Mouse (Mus musculus) adrenal gland, adult (tissue): ENCODE measurements at regions not wholly inside any gene's neighbourhood (a gene's known extent, or its start where the extent isn't known, plus 50 kb on each side); places are given as distances from the start of the nearest gene placed in this dataset.

Source experiments
- DNase-seq, 2 experiments: peaks; one replicate each; pipeline ENCODE4 v3.0.0; 2022 to 2023; ENCODE audit warnings: low spot score in 1 of 2; ENCODE audit not compliant: inconsistent age in 2 of 2

- DNase-seq, result no peak
These were observed 74.0 kb downstream of the Rhcg start for GRCm38 (mm10) chr7:79543231-79544071.

GRCm38 (mm10) chr7:79542379-79543015 lies 75.0 kb downstream of the Rhcg start:
- DNase-seq, result no peak

GRCm38 (mm10) chr7:79540246-79540645 lies 74.1 kb upstream of the Polg start:
- DNase-seq, result no peak

GRCm38 (mm10) chr7:79539426-79539825 lies 73.3 kb upstream of the Polg start:
- no peak for DNase-seq

GRCm38 (mm10) chr7:79536157-79536641 lies 70.0 kb upstream of the Polg start:
- peak in 1 of 2 experiments; percentile 18 for DNase-seq

- DNase-seq, result peak; percentile 15 to 65
These were observed 69.3 kb upstream of the Polg start for GRCm38 (mm10) chr7:79535251-79536111.

- no peak for DNase-seq
These were observed 68.7 kb upstream of the Polg start for GRCm38 (mm10) chr7:79534819-79535218.

GRCm38 (mm10) chr7:79534381-79534780 lies 68.2 kb upstream of the Polg start:
- no peak for DNase-seq

- no peak for DNase-seq
These were observed 66.5 kb upstream of the Polg start for GRCm38 (mm10) chr7:79532626-79533140.

GRCm38 (mm10) chr7:79531551-79532356 lies 65.6 kb upstream of the Polg start:
- DNase-seq, result no peak

- no peak for DNase-seq
These were observed 65.0 kb upstream of the Polg start for GRCm38 (mm10) chr7:79531142-79531541.

- DNase-seq, result no peak
These were observed 63.3 kb upstream of the Polg start for GRCm38 (mm10) chr7:79529480-79529879.

- DNase-seq, result no peak
These were observed 61.8 kb upstream of the Polg start for GRCm38 (mm10) chr7:79527984-79528383.

- no peak for DNase-seq
These were observed 59.8 kb upstream of the Polg start for GRCm38 (mm10) chr7:79525690-79526630.

- DNase-seq, result no peak
These were observed 58.8 kb upstream of the Polg start for GRCm38 (mm10) chr7:79524921-79525320.

GRCm38 (mm10) chr7:79523696-79524095 lies 57.5 kb upstream of the Polg start:
- no peak for DNase-seq

- no peak for DNase-seq
These were observed 55.9 kb upstream of the Polg start for GRCm38 (mm10) chr7:79522046-79522445.

- no peak for DNase-seq
These were observed 55.1 kb upstream of the Polg start for GRCm38 (mm10) chr7:79521259-79521658.

- peak; percentile 45 to 76 for DNase-seq
These were observed 54.1 kb upstream of the Polg start for GRCm38 (mm10) chr7:79520222-79520710.
